Mouse (Mus musculus): Measurements from ENCODE around the gene 1700061G19Rik. TPM values are rescaled to one million over a fixed set of nuclear protein-coding genes. Genes with fewer than 3 reads are reported as not detected.

The 1700061G19Rik gene
- total and polyA plus RNA-seq, 3 experiments: 0.27 to 0.68 TPM; not detected in 1

GRCm38 (mm10) chr17:56858922-56859321 is 16.4 kb upstream of the 1700061G19Rik start:
- H3K36me3 ChIP-seq (ENCODE audit: control insufficient read depth in 1 of 2, insufficient read depth in 2 of 2, low read length in 2 of 2): peaks cover 0 to 5% of the 10 kb centered on the region in 2 experiments; a peak in 2 of 4 replicates
- peaks cover 8 to 10% of the 10 kb centered on the region in 2 experiments; a peak in 3 of 4 replicates for H3K4me1 ChIP-seq (ENCODE audit: control insufficient read depth in 1 of 2, insufficient read depth in 2 of 2, low read length in 2 of 2)
- H3K27ac ChIP-seq (ENCODE audit: control insufficient read depth, low read depth, low read length): peak overlapping the region; percentile 15; the same call in 1 of the 2 replicates
- no peaks in the 10 kb centered on the region for H3K79me2 ChIP-seq (ENCODE audit: control insufficient read depth, insufficient read depth, low read length, poor library complexity)
- peak; percentile 85 for DNase-seq (ENCODE audit: low read depth, low spot score)
- H3K9me3 ChIP-seq (replicated peaks; ENCODE audit: insufficient read depth, low read length): no peaks in the 10 kb centered on the region
- H3K27me3 ChIP-seq (ENCODE audit: control insufficient read depth in 1 of 2, insufficient read depth in 2 of 2, low read length in 2 of 2): no peaks in the 10 kb centered on the region
- H3K9ac ChIP-seq (ENCODE audit: control insufficient read depth, low read depth, low read length, poor library complexity, severe bottlenecking): 0 out of 2 replicates have a peak overlapping the region, but pooled peaks have one; percentile 2
- TF ChIP-seq ELF1 (IDR thresholded peaks at IDR 0.05; ENCODE audit: low read depth, low read length) (peak; percentile 46; the same call in 1 of the 2 replicates), SIN3A (IDR thresholded peaks at IDR 0.05; ENCODE audit: low read length) (no peak), NRF1 (IDR thresholded peaks at IDR 0.05; ENCODE audit: insufficient read depth, low read depth, low read length, poor library complexity, severe bottlenecking) (no peak), MYB (IDR thresholded peaks at IDR 0.05; ENCODE audit: low read depth, low read length) (no peak), USF2 (IDR thresholded peaks at IDR 0.05; ENCODE audit: borderline replicate concordance in 1 of 2, insufficient read depth in 1 of 2, low read depth in 1 of 2, low read length in 2 of 2) (no peak), POLR2AphosphoS2 (IDR thresholded peaks at IDR 0.05; ENCODE audit: low read length) (no peak), POLR2A (IDR thresholded peaks at IDR 0.05; ENCODE audit: control insufficient read depth in 1 of 2, insufficient read depth in 1 of 2, low read depth in 1 of 2, low read length in 2 of 2, poor library complexity in 1 of 2) (no peak), TBP (IDR thresholded peaks at IDR 0.05; ENCODE audit: low read depth, low read length) (no peak)
- H3K4me3 ChIP-seq (ENCODE audit: control insufficient read depth in 1 of 2, insufficient read depth in 1 of 2, low read depth in 2 of 2, low read length in 2 of 2): peak overlapping the region in 1 of 2 experiments; percentile 37; a peak in 2 of 4 replicates

GRCm38 (mm10) chr17:56861197-56861596 is 14.1 kb upstream of the 1700061G19Rik start:
- H3K9ac ChIP-seq (ENCODE audit: control insufficient read depth, low read depth, low read length, poor library complexity, severe bottlenecking): no peak overlapping the region
- no peaks in the 10 kb centered on the region for H3K27me3 ChIP-seq (ENCODE audit: control insufficient read depth in 1 of 2, insufficient read depth in 2 of 2, low read length in 2 of 2)
- no peaks in the 10 kb centered on the region for H3K9me3 ChIP-seq (replicated peaks; ENCODE audit: insufficient read depth, low read length)
- no peak overlapping the region for H3K27ac ChIP-seq (ENCODE audit: control insufficient read depth, low read depth, low read length)
- peak; percentile 33 for DNase-seq (ENCODE audit: low read depth, low spot score)
- TF ChIP-seq MYB (IDR thresholded peaks at IDR 0.05; ENCODE audit: low read depth, low read length) (no peak), MYC (IDR thresholded peaks at IDR 0.05; ENCODE audit: low read depth, low read length) (no peak), MAX (IDR thresholded peaks at IDR 0.05; ENCODE audit: low read length) (no peak), HCFC1 (IDR thresholded peaks at IDR 0.05; ENCODE audit: low read depth, low read length) (no peak), POLR2AphosphoS2 (IDR thresholded peaks at IDR 0.05; ENCODE audit: low read length) (no peak), POLR2A (IDR thresholded peaks at IDR 0.05; ENCODE audit: control insufficient read depth in 1 of 2, insufficient read depth in 1 of 2, low read depth in 1 of 2, low read length in 2 of 2, poor library complexity in 1 of 2) (no peak), TAL1 (IDR thresholded peaks at IDR 0.05; ENCODE audit: low read length) (no peak), KAT2A (conservative IDR thresholded peaks at IDR 0.05; ENCODE audit: low read depth, low read length) (no peak), MXI1 (IDR thresholded peaks at IDR 0.05; ENCODE audit: low read depth, low read length) (no peak), MEF2A (IDR thresholded peaks at IDR 0.05; ENCODE audit: extremely low read depth, insufficient replicate concordance, low read depth, low read length, poor library complexity, severe bottlenecking) (no peak), UBTF (IDR thresholded peaks at IDR 0.05; ENCODE audit: borderline replicate concordance, insufficient read depth, low read depth, low read length) (no peak), ZC3H11A (IDR thresholded peaks at IDR 0.05; ENCODE audit: low read depth, low read length) (no peak), SIN3A (IDR thresholded peaks at IDR 0.05; ENCODE audit: low read length) (no peak), GABPA (IDR thresholded peaks at IDR 0.05; ENCODE audit: low read depth, low read length) (no peak), NELFE (IDR thresholded peaks at IDR 0.05; ENCODE audit: low read depth, low read length) (no peak), ZMIZ1 (IDR thresholded peaks at IDR 0.05; ENCODE audit: low read depth, low read length) (no peak), RAD21 (IDR thresholded peaks at IDR 0.05; ENCODE audit: low read depth, low read length) (no peak), USF2 (IDR thresholded peaks at IDR 0.05; ENCODE audit: borderline replicate concordance in 1 of 2, insufficient read depth in 1 of 2, low read depth in 1 of 2, low read length in 2 of 2) (no peak), TBP (IDR thresholded peaks at IDR 0.05; ENCODE audit: low read depth, low read length) (no peak), ZKSCAN1 (IDR thresholded peaks at IDR 0.05; ENCODE audit: low read depth, low read length) (no peak)
- no peaks in the 10 kb centered on the region for H3K79me2 ChIP-seq (ENCODE audit: control insufficient read depth, insufficient read depth, low read length, poor library complexity)
- no peak overlapping the region for H3K4me3 ChIP-seq (ENCODE audit: control insufficient read depth in 1 of 2, insufficient read depth in 1 of 2, low read depth in 2 of 2, low read length in 2 of 2)
- peaks cover 0 to 5% of the 10 kb centered on the region in 2 experiments; a peak in 2 of 4 replicates for H3K36me3 ChIP-seq (ENCODE audit: control insufficient read depth in 1 of 2, insufficient read depth in 2 of 2, low read length in 2 of 2)
- H3K4me1 ChIP-seq (ENCODE audit: control insufficient read depth in 1 of 2, insufficient read depth in 2 of 2, low read length in 2 of 2): peaks cover 6 to 8% of the 10 kb centered on the region in 2 experiments; a peak in 3 of 4 replicates

Data from MEL (cell line).